Mouse (Mus musculus): ENCODE results near the gene Letmd1.
A peak's percentile ranks its signal among the peaks of the same experiment; 100 is the strongest.
"Not testable (repeated sequence)": the region's sequence is repeated elsewhere in the genome, so short reads cannot be mapped to it uniquely, and the experiment has no call there.

The Letmd1 gene

DNA sequence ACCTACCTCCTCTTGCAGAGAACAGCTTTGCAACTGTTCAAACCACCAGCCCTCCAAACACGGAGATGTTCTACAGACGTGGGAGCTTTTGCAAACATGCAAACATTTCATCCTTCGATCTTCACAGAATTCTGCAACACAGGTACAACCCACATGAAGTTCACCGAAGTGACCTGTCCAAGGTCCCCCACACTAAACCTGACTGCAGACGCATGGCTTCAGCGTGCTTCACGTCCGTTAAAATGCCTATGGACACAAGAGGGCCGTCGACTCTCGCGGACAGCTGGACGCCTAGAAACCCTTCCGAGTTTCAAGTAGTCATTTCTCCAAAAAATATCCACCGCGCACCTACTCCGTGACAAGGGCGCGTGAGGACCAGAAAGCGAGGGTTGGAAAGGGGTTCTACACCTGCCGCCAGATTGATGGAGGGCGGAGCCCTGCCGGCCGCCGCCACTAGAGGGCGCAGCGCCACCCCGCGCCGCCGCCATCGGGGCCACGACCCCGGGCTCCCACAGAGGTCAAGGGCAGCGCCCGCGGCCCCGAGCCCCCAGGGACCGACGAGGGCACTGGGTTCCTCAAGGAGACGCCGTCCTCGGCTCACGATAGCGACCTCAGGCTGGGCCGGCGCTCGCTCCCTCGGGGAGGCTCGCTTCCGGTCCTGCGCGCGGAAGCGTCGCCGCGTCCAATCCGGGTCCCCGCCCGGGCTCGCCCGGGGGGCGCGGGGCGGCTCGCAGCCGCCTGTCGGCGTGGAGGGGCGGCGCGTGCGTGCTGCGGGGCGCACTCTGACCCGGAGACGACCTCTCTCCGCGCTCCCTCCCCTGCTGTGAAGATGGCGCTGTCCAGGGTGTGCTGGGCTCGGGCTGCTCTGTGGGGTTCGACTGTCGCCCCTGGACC lies at the start of gene Letmd1:
TSS of gene Letmd1 (plus strand) at position 729 of the 894 bp plus-strand sequence.
- peak; percentile 78 to 92 for DNase-seq (ENCODE audit: low spot score in 2 of 2)

DNA sequence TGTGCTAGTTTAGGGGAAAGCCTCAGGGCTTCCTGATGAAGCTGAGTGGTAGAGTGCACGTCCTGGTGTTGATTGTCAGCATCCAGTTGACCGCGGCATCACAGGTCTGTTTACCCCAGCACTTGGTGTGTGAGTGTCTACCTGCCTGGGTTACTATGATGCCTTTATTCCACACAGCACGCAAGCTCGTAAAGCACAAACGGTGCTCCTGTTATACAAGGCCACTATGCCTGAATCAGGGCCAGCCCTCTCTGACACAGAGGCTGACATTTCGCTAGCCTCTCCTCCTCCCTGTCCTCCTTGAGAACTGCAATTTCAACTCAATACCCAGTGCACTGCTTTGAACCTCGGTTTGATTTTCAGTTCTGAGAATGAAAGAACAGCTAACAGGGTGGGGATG lies 49.5 kb upstream of the Letmd1 start:
- DNase-seq (ENCODE audit: low spot score in 2 of 2): peak in 1 of 2 experiments; percentile 67

DNA sequence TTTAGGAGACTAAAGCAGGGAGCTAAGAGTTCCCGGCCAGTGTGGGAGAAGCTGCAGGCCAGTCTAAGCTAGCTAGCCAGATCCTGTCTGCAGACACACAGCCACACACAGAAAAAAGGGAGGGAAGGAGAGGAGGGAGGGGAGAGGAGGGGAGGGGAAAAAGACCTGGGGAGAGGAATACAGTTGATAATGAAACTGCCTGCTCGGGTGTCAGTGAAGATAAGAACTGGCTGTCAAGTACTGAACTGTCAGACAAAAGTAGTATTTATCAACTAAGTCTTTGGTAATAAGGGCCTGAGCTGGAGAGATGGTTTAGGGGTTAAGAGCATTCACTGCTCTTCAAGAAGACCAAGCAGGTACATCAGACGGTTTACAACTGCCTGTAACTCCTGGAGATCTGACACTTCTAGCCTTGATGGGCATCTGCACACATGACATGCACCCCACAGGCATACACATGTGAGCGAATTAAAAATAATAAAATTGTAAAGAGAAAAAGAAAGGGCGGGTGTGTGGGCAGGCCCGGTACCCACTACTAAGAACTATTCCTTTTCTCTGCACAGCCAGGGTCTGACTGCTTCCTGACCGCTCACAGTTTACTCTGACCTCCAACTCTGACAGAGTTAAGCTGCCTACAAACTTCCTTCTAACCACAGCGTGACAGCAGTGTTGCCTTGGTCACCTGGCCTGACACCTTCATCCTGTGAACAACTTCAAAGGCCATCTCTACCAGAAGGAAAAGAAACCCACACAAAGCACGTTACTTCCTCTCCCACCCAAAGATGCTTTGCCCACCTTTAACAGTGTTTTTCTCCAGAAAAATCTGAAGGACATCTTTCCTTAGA lies 48.7 kb upstream of the Letmd1 start:
- DNase-seq (ENCODE audit: low spot score in 2 of 2): peak in 1 of 2 experiments; percentile 46

DNA sequence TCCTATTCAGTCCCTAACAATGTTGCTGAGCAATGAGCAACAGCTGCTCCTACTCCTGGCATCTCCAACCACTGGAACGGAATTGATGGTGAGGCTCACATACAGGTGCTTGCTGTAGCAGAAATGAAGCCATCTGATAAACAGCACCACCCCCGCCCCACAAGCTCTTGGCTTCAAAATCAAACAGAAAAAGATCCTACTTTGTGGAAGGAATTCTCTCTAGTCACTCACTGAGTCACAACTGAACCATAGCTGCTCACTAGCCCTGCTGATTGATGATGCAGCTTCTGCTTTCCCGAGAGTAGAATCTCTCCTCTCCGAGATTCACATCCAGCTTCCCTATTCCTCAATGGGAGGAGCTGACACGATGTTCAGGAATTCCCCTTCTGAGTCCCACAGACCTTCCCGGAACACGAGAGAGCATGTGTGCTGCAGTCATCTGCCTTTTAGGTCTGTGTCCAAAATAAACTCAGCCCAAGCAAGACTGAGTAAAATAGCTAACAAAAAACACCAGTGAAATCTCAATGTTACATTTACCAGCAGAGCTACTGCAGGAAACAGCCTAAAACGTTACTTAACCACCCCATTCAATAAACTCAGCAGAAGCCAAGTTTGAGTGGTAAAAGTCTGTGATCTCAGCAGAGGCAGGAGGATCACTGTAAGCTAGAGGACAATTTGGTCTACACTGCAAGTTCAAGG lies 47.6 kb upstream of the Letmd1 start:
- no peak for DNase-seq (ENCODE audit: low spot score in 2 of 2)

DNA sequence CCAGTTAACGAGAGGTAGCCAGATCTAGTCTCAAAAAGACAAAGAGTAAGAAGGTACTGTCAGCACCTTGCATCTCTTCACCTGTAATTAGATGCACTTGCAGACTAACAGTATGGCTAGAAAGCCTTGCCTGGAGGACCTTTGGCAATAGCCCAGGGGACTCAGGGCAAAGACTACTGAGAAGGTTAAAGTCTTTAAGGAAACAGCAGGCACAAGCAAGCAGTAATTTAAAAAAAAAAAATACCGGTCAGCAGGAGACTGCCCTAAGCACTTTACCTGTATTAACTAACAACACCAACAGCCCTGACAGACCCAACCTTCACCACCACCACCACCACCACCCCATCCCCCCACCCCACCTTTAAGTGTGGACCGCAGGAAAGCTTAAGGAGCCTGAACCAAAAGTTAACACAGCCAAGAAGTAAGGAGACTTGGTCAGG lies 47.0 kb upstream of the Letmd1 start, which contains the start of gene Gm5475:
TSS of gene Gm5475 (plus strand) at position 390 of the 440 bp plus-strand sequence.
- not testable (repeated sequence) for DNase-seq (ENCODE audit: low spot score in 2 of 2)

DNA sequence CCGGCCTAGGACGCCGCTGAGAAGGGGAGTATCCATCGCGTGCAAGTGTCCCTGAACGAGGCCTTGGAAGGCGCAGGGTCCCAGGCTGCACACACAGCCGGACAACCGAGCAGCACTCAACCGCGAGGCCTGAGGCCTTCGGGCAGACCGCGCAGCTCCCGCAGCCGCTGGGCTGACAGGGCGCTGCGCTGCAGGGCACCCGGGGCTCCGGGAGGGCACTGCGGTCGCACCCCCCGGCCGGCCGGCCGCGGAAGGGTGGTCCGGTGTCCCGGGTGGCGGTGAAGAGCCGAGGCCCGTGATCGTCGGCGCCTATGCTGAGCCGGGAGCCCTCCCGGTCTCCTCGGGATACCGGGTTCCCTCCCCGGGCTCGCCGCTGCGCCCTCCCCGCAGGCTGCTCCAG lies 46.3 kb upstream of the Letmd1 start:
- peak in 1 of 2 experiments; percentile 44 for DNase-seq (ENCODE audit: low spot score in 2 of 2)

DNA sequence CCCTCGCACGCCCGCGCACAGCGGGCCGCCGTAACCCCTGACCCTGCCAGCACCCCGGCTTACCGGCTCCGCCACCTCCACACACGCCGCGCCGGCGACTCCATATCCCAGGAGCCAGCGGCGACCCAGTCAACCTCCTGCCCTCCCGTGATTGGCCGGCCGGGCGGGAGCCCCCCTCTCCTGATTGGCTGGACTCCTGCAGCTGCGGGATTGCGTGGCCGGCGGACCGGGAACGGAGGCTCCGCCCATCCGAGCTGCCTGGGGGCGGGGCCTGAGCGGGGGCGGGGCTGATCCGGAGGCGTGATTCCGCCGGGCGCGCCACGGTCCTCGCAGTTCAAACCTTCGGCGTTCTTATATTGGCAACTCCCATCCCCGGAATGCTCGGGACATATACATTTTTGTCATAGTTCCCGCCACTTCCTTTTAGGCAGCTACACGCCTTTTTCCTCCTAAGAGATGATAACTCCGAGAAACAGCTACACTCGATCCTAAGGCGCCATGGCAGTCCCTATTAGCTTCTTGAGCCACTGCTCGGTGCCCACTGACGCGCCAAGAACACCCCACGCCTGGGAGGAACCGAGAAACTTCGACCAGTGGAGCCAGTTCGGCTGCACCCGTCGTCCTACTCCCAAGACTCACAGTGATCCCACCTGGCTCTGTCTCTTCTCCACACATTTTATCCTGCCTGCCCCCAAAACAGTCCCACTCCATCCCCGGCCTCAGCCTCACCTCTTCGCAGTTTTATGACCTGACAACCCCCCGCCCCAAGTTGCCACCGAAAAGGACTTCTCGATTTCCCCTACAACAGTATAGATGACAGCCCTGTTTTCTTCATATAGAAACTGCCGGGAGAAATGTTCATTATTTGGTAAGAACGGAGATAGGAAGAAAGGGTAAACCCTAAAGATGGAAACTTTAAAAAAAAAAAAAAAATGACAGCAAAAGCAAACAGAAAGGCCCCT lies 45.6 kb upstream of the Letmd1 start:
- peak; percentile 97 to 98 for DNase-seq (ENCODE audit: low spot score in 2 of 2)

DNA sequence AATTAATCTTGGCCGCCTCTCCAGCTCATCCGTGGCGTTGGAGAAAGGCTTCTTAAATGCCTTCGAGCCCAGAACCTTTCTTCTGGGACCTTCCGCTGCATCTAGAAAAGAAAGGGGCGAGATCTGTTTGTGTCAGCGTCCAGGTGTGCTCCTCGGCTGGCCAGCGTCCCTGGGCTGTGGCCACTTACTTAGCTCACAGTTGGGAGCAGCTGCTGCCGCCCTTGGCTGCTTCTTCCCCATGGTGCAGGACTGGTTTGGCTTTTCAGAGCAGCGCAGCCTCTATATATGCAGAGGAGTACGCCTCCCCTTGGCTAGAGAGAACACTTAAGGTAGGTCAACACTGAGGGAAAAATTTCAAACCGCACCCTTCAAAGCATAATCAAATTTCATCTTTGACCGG lies 44.9 kb upstream of the Letmd1 start:
- peak; percentile 38 to 72 for DNase-seq (ENCODE audit: low spot score in 2 of 2)

DNA sequence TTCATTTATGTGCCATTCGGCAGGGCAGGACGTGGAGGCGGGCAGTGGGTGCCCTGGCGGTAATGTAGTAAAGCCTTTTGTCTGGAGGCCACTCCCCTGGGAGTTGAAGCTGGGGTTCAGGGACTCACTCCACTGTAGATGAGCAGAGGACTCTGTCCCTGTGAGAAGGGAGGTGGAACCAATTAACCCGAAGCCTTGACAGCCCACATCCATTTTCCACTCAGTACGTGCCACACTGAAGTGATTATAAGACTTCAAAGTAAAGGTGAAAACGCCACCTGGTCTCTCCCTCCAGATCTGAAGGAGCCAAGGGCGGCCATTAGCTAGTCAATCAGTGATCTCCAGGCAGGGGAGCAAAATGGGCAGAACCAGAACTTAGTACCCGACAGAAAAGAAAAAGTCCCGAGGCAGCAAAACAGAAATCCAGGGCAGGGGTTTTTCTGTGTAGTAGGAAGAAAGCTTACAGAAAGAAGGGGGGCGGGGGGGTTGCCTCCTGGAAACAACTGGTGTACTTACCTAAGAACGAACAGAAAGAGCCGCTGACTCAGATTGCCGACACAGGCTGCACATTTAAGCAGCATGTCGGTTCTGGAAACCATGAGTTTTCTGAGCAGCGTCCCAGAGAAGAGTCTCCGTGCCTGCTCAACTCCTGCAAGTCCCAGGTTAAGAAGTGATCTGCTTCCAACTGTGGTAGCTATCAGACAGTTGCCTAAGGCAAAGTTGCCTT lies 44.3 kb upstream of the Letmd1 start, which contains the start of gene Slc11a2:
TSS of gene Slc11a2 (minus strand) at position 677 of the 727 bp plus-strand sequence.
- no peak for DNase-seq (ENCODE audit: low spot score in 2 of 2)

DNA sequence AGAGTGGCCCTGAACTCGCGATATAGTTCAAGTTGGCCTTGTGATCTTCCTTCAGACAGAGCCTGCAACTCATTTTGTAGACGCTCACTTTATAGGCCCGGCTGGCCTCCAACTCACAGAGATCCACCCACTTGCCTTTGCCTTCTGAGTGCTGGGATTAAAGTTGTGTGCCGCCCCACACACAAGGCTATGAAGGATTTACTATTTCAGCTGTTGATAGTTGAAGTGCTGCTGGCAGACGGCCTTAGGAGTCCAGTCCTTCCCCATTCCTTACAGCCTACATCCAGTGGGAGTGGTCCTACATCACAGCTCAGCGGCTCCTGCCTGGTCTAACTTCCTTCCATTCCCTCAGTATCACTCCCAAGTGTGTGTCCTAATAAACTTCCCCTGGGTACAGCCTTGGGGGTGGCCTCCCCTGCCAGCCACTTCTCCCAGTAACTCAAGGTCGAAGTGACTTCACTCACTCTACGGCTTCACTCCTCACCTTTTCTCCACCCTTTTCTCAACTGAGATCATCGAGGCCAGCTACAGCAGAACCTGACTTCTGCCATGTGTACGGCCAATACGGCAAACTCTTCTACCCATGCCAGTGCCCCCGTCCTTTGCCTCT lies 40.4 kb upstream of the Letmd1 start:
- no peak for DNase-seq (ENCODE audit: low spot score in 2 of 2)

DNA sequence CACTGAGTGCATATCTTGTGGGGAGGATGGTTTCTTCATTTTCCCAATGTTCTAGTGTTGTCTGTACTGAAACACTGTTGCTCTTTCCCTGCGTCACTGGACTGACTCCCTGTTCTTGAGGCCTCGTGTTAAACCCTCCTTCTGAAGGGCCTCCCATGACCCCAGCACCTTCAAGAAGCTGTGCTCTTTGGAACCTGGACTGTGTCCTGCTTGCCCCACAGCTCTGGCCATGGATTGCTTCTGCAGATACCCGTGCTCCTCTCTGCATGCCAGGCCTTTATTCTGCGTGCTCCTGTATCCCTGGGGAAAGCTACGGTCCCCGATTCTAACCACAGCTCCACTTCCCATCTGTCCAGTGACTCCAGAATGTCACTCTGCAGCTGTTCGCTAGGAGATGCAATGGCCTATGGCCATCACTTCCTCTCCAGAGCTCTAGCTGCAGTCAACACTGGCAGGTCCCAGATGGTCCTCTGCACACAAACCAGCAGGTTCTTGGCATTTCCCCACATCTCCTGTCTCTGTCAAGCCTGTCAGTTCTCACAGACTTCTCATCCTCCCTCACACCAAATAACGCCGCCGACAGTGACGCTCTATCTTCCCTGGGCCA lies 38.8 kb upstream of the Letmd1 start:
- no peak for DNase-seq (ENCODE audit: low spot score in 2 of 2)

DNA sequence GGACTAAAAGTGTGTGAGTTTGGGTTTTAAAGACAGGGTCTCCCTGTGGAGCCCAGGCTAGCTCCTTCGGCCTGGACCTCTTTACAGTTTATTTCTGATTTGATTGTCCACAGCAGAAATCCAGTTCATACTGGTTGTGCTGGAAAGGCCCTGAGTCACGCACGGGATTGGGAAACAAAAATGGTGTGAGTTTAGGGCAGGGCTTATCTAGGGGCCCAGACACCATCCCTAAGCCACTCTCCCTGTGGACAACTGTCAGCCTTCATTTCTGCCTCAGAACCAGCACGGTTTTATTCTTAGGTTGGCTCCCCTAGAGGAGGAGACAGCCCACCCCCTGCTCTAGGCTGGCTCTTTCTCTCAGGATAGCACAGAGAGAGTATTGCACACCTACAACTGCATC lies 35.6 kb upstream of the Letmd1 start:
- no peak for DNase-seq (ENCODE audit: low spot score in 2 of 2)

DNA sequence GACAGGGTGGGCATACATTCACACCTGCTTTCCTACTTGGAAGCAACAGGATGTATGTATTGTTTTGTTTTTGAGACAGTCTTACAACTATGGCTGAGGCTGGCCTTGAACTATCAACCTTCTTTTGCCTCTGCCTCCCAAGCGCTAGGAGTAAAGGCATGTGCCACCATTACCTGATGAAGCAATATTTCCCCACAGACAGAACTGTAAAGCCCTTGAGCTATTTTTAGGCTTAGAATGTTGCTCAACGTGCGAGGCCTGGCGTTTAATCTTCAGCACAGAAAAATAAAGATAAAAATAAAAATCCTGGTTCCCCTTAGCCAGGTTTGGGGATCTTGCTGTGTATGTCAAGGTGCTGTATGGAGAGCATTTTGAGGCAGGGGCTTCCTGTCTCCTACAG lies 32.7 kb upstream of the Letmd1 start:
- DNase-seq (ENCODE audit: low spot score in 2 of 2): no peak

DNA sequence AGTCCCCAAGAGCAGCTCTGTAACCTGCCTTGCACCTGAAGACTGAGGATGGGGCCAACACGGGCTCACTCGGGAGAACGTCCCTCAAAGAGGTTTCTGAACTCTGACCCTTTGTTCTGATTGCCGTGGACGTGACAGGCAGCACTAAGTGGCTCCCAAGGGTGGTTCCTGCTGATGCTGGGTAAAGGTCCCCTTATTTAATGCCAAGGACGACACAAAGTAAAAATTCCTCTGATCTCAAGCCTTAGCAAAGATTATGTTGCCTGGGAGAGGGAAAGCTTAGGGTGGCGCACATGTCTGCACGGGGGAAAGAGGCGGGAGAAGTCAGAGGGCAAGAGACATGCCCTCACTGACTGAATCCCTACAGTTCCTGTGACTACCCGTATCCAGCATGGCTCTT lies 32.3 kb upstream of the Letmd1 start:
- DNase-seq (ENCODE audit: low spot score in 2 of 2): no peak

DNA sequence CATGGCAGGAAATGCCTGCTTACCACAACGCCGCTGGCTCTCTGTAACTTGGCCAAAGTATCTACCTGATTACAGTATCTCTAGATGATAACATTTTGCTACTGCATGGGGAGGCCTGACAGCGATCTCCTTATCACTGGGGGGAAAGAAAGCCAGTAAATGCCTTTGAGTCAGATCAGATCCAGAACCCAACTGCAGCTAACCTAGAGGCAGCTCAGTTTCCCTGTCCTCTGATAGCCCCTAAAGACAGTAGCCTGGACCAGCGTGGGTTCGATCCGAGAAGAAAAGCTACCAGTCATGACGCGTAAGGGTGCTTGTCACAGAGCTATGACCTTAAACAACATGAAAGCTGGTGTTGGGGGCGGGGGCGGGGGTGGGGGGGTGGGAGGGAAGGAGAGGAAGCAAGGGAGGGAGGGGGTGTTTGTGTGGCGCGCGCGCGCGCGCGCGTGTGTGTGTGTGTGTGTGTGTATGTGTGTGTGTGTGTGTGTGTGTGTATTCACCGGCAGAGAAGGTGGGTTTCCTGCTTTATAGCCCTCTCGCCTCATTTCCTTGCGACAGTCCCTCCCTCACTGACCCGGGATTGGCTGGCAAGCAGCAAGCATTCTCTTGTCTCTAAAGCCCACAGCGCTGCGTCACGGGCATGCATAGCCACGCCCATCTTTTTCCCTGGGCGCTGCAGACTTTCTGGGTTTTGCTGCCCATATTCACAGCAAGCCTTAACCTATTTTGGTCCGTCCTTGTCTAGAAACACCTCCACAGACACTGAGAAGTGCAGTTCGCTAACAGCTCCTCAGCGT lies 25.5 kb upstream of the Letmd1 start:
- DNase-seq (ENCODE audit: low spot score in 2 of 2): peak; percentile 80 to 86

DNA sequence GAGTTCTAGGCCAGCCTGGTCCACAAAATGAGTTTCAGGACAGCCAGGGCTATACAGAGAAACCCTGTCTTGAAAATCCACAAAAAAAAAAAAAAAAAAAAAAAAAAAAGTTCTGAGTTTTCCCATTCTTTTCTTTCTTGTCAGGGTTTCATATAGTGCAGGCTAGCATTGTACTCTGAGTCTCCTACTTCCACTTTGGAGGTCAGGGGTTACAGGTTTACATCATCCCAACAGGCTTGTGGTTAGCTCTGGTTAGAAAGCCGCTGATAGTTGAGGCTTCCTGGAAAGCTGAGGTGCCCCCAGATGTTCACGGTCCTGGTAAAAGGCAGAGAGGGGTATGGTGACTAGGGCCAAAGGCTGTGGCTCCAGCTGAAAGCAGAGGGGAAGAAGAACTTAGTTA lies 21.9 kb upstream of the Letmd1 start:
- no peak for DNase-seq (ENCODE audit: low spot score in 2 of 2)

DNA sequence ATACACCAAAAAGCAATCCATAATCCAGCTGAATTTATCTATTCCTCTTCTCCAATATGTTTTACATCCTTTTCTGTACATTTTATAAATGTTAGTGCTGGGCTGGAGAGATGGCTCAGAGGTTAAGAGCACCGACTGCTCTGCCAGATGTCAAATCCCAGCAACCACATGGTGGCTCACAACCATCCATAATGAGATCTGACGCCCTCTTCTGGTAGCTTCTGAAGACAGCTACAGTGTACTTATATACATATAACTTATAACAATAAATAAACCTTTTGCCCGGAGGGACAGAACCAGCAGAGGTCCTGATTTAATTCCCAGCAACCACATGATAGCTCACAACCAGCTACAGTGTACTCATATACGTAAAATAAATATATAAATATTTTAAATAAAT lies 20.3 kb upstream of the Letmd1 start:
- DNase-seq (ENCODE audit: low spot score in 2 of 2): no peak

DNA sequence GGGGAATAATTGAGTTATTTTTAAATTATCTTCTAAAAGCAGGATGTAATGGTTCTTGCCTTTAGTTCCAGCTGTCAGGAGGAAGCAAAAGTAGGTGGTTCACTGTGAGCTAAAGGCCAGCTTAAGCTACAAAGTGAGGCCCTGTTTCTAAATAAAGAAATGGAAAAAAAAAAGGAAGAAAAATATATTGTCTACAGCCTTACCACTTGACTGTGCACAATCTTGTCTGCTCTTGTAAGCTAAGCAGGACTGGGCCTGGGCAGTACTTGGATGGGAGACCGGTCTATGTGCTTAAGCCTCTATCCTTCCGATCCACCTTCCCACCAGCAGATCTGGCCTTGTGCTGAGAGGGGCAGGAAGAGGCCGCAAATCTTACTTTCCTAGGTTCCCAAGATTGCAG lies 19.3 kb upstream of the Letmd1 start:
- DNase-seq (ENCODE audit: low spot score in 2 of 2): no peak

Measured in spleen, postnatal 4 days (tissue).